Mouse (Mus musculus) lung, postnatal 0 days (tissue): Measurements from ENCODE around the gene Snx30.

Experiments
- CTCF ChIP-seq: IDR thresholded peaks from 2 replicates; pipeline ENCODE4 v1.5.1; 2016; ENCODE audit warnings: antibody characterized with exemption, mild to moderate bottlenecking
- EP300 ChIP-seq: IDR thresholded peaks from 2 replicates; pipeline ENCODE4 v1.6.1; 2016; ENCODE audit warnings: antibody characterized with exemption, mild to moderate bottlenecking, control low read depth

- TF ChIP-seq CTCF (no peak), EP300 (no peak)
These were observed 23.4 kb downstream of the Snx30 start for GRCm38 (mm10) chr4:59829072-59829471.
